Mouse (Mus musculus): ENCODE results near the gene Dcpp1. TPM values are rescaled to one million over a fixed set of nuclear protein-coding genes. Genes with fewer than 3 reads are reported as not detected.

Gene Dcpp1
- total RNA-seq, 1 experiment from 2014 or later = not detected

GRCm38 (mm10) chr17:23924531-23925007 is 43.9 kb downstream of the Dcpp1 start:
- ATAC-seq (replicated peaks; ENCODE audit: low read depth, poor library complexity, severe bottlenecking) = peak; percentile 98

- peak; percentile 53 for ATAC-seq (replicated peaks; ENCODE audit: low read depth, poor library complexity, severe bottlenecking)
Measured at GRCm38 (mm10) chr17:23925090-23925493, 44.4 kb downstream of the Dcpp1 start.

GRCm38 (mm10) chr17:23931157-23931556 is 50.5 kb downstream of the Dcpp1 start:
- peak; percentile 54; the same call in 1 of the 2 replicates for ATAC-seq (replicated peaks; ENCODE audit: low read depth, poor library complexity, severe bottlenecking)

Other genes with a start within 250 kb of the Dcpp1 start
- 0.24 TPM in 1 of 2 replicates, not detected in the other for gene Mmp25, start 235.6 kb upstream of the Dcpp1 start, total RNA-seq (2017)
- not detected in 2 replicates for gene Bicdl2, start 220.4 kb upstream of the Dcpp1 start, total RNA-seq (2017)
- 19.2 and 26.9 TPM in 2 replicates for gene Hcfc1r1, start 207.3 kb upstream of the Dcpp1 start, total RNA-seq (2017)
- 44.6 and 55.5 TPM in 2 replicates for gene Thoc6, start 207.0 kb upstream of the Dcpp1 start, total RNA-seq (2017)
- 10.1 and 13.2 TPM in 2 replicates for gene Tnfrsf12a, start 203.4 kb upstream of the Dcpp1 start, total RNA-seq (2017)
- 1.3 TPM in 1 of 2 replicates, not detected in the other for gene Cldn6, start 201.6 kb upstream of the Dcpp1 start, total RNA-seq (2017)
- gene Cldn9, start 196.8 kb upstream of the Dcpp1 start, total RNA-seq (2017) = not detected in 2 replicates
- gene 1520401A03Rik, start 158.1 kb upstream of the Dcpp1 start, total RNA-seq (2017) = not detected in 2 replicates
- 14.3 and 28.1 TPM in 2 replicates for gene Pkmyt1, start 154.5 kb upstream of the Dcpp1 start, total RNA-seq (2017)
- gene Paqr4, start 140.0 kb upstream of the Dcpp1 start, total RNA-seq (2017) = 4.4 and 5.3 TPM in 2 replicates
- gene Kremen2, start 135.0 kb upstream of the Dcpp1 start, total RNA-seq (2017) = not detected in 2 replicates
- gene Flywch1, start 109.3 kb upstream of the Dcpp1 start, total RNA-seq (2017) = 33.8 and 34.0 TPM in 2 replicates
- 0.46 and 4.6 TPM in 2 replicates for gene Flywch2, start 94.8 kb upstream of the Dcpp1 start, total RNA-seq (2017)
- 234 and 239 TPM in 2 replicates for gene Srrm2, start 90.3 kb upstream of the Dcpp1 start, total RNA-seq (2017)
- gene Elob, start 51.7 kb upstream of the Dcpp1 start, total RNA-seq (2017) = 96.2 and 130 TPM in 2 replicates
- gene Prss33, start 44.8 kb upstream of the Dcpp1 start, total RNA-seq (2017) = not detected in 2 replicates
- gene Prss32, start 37.0 kb upstream of the Dcpp1 start, total RNA-seq (2017) = not detected in 2 replicates
- gene Prss41, start 36.7 kb upstream of the Dcpp1 start, total RNA-seq (2017) = not detected in 2 replicates
- not detected in 2 replicates for gene Prss21, start 12.8 kb upstream of the Dcpp1 start, total RNA-seq (2017)
- not detected in 2 replicates for gene Dcpp2, start within 50 bp of the Dcpp1 start, total RNA-seq (2017)
- not detected in 2 replicates for gene Dcpp3, start 36.6 kb downstream of the Dcpp1 start, total RNA-seq (2017)
- gene Sbp, start 60.8 kb downstream of the Dcpp1 start, total RNA-seq (2017) = not detected in 2 replicates
- gene Sbpl, start 74.4 kb downstream of the Dcpp1 start, total RNA-seq (2017) = not detected in 2 replicates
- not detected in 2 replicates for gene Prss30, start 99.7 kb downstream of the Dcpp1 start, total RNA-seq (2017)
- not detected in 2 replicates for gene Prss22, start 117.2 kb downstream of the Dcpp1 start, total RNA-seq (2017)
- gene Prss27, start 157.3 kb downstream of the Dcpp1 start, total RNA-seq (2017) = not detected in 2 replicates
- gene Kctd5, start 192.6 kb downstream of the Dcpp1 start, total RNA-seq (2017) = 17.8 and 19.2 TPM in 2 replicates

Data from common myeloid progenitor, adult 5-6 weeks (primary cell).